Mouse (Mus musculus): ENCODE measurements around the gene Irx1. TPM values are rescaled to one million over a fixed set of nuclear protein-coding genes. Genes with fewer than 3 reads are reported as not detected.

Irx1 gene
- 0.06 and 0.08 TPM in 2 replicates for polyA plus RNA-seq (2012; rRNA removed)
- polyA plus RNA-seq (2014; fragmentation: Nextera tagmentation; extraction: Ambion mirVana) = not detected in 2 replicates

- Histone ChIP-seq H3K4me1 (replicated peaks; ENCODE audit: control insufficient read depth in 2 of 2, insufficient read depth in 2 of 2, low read length in 1 of 2) (no peaks in the 10 kb centered on the region), H3K36me3 (replicated peaks; ENCODE audit: control insufficient read depth, insufficient read depth, low read depth) (no peaks in the 10 kb centered on the region), H3K9me3 (ENCODE audit: control insufficient read depth, low read length) (no peaks in the 10 kb centered on the region), H3K4me2 (ENCODE audit: low read depth) (peak within 1 kb of the TSS; percentile 31), H3K9ac (replicated peaks) (no peak within 1 kb of the TSS), H3K27me3 (ENCODE audit: control insufficient read depth, insufficient read depth, low read length) (peaks cover 96% of the 10 kb centered on the region), H3K27ac (no peak within 1 kb of the TSS), H3K4me3 (ENCODE audit: insufficient read depth in 1 of 2, low read depth in 2 of 2, low read length in 2 of 2) (peak within 1 kb of the TSS in 1 of 2 experiments; percentile 25; a peak in 1 of 4 replicates)
- ATAC-seq (ENCODE audit: insufficient read depth) = no peak
- WGBS (ENCODE audit: insufficient replicate concordance) = under 1% methylated on average over 92 of the region's 100 CpGs
- DNase-seq (ENCODE audit: low read depth in 3 of 3, low spot score in 3 of 3) = no peak
- TF ChIP-seq CTCF (IDR thresholded peaks at IDR 0.05; ENCODE audit: low read depth) = no peak
- no peak for TF ChIP-seq EP300 (IDR thresholded peaks at IDR 0.05; ENCODE audit: low read depth)
Measured at GRCm38 (mm10) chr13:71963356-71964351, at the start of gene Irx1. Gene Irx1, minus strand, starts transcription at chr13:71963723.

- DNase-seq (ENCODE audit: low read depth in 3 of 3, low spot score in 3 of 3) = no peak
- no peaks in the 10 kb centered on the region for H3K4me1 ChIP-seq (replicated peaks; ENCODE audit: control insufficient read depth in 2 of 2, insufficient read depth in 2 of 2, low read length in 1 of 2)
- H3K9me3 ChIP-seq (ENCODE audit: control insufficient read depth, low read length) = no peaks in the 10 kb centered on the region
- TF ChIP-seq CTCF (IDR thresholded peaks at IDR 0.05; ENCODE audit: low read depth) = no peak
- TF ChIP-seq EP300 (IDR thresholded peaks at IDR 0.05; ENCODE audit: low read depth) = no peak
- no peak for ATAC-seq (ENCODE audit: insufficient read depth)
- no peaks in the 10 kb centered on the region for H3K36me3 ChIP-seq (replicated peaks; ENCODE audit: control insufficient read depth, insufficient read depth, low read depth)
- no peak overlapping the region for H3K4me3 ChIP-seq (ENCODE audit: insufficient read depth in 1 of 2, low read depth in 2 of 2, low read length in 2 of 2)
- no peak overlapping the region for H3K9ac ChIP-seq (replicated peaks)
- no peak overlapping the region for H3K4me2 ChIP-seq (ENCODE audit: low read depth)
- no peak overlapping the region for H3K27ac ChIP-seq
- H3K27me3 ChIP-seq (ENCODE audit: control insufficient read depth, insufficient read depth, low read length) = no peaks in the 10 kb centered on the region
- WGBS (ENCODE audit: insufficient replicate concordance) = 37% methylated on average over 5 of the region's 5 CpGs
Measured at GRCm38 (mm10) chr13:71979932-71980655, 16.6 kb upstream of the Irx1 start.

- 50% methylated on average over 3 of the region's 3 CpGs for WGBS (ENCODE audit: insufficient replicate concordance)
- Histone ChIP-seq H3K4me3 (ENCODE audit: insufficient read depth in 1 of 2, low read depth in 2 of 2, low read length in 2 of 2) (no peak overlapping the region), H3K27me3 (ENCODE audit: control insufficient read depth, insufficient read depth, low read length) (no peaks in the 10 kb centered on the region), H3K4me1 (replicated peaks; ENCODE audit: control insufficient read depth in 2 of 2, insufficient read depth in 2 of 2, low read length in 1 of 2) (no peaks in the 10 kb centered on the region), H3K36me3 (replicated peaks; ENCODE audit: control insufficient read depth, insufficient read depth, low read depth) (no peaks in the 10 kb centered on the region), H3K4me2 (ENCODE audit: low read depth) (no peak overlapping the region), H3K9ac (replicated peaks) (no peak overlapping the region), H3K27ac (no peak overlapping the region), H3K9me3 (ENCODE audit: control insufficient read depth, low read length) (no peaks in the 10 kb centered on the region)
- DNase-seq (ENCODE audit: low read depth in 3 of 3, low spot score in 3 of 3) (no peak), ATAC-seq (ENCODE audit: insufficient read depth) (no peak)
- no peak for TF ChIP-seq CTCF (IDR thresholded peaks at IDR 0.05; ENCODE audit: low read depth)
- no peak for TF ChIP-seq EP300 (IDR thresholded peaks at IDR 0.05; ENCODE audit: low read depth)
Measured at GRCm38 (mm10) chr13:71975753-71976152, 12.2 kb upstream of the Irx1 start.

DNA sequence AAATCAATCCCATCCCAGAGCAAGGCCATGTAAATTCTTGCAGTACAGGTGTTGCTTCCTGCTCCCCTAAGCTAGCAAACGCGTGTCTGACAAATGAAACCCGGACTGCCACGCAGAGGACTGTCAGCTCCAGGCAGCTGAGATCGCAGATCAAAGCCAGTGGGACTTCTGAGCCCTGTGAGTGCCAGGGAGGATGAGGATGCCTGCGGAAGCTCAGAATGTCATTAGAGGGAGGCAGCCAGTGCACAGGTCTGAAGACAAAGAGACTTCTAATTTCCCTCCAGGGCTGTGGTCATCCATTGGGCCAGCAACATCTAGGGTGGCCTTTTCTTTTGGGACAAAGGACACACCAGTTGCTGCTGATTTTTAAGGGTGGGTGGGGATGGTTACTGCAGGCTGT is 4.8 kb upstream of the Irx1 start:
- no peak overlapping the region for H3K27ac ChIP-seq
- ATAC-seq (ENCODE audit: insufficient read depth) (no peak), DNase-seq (ENCODE audit: low read depth in 3 of 3, low spot score in 3 of 3) (no peak)
- no peak overlapping the region for H3K9ac ChIP-seq (replicated peaks)
- no peaks in the 10 kb centered on the region for H3K36me3 ChIP-seq (replicated peaks; ENCODE audit: control insufficient read depth, insufficient read depth, low read depth)
- no peaks in the 10 kb centered on the region for H3K4me1 ChIP-seq (replicated peaks; ENCODE audit: control insufficient read depth in 2 of 2, insufficient read depth in 2 of 2, low read length in 1 of 2)
- H3K4me2 ChIP-seq (ENCODE audit: low read depth) = no peak overlapping the region
- no peaks in the 10 kb centered on the region for H3K9me3 ChIP-seq (ENCODE audit: control insufficient read depth, low read length)
- TF ChIP-seq CTCF (IDR thresholded peaks at IDR 0.05; ENCODE audit: low read depth) = no peak
- TF ChIP-seq EP300 (IDR thresholded peaks at IDR 0.05; ENCODE audit: low read depth) = no peak
- peaks cover 50% of the 10 kb centered on the region for H3K27me3 ChIP-seq (ENCODE audit: control insufficient read depth, insufficient read depth, low read length)
- no peak overlapping the region for H3K4me3 ChIP-seq (ENCODE audit: insufficient read depth in 1 of 2, low read depth in 2 of 2, low read length in 2 of 2)
- under 1% methylated on average over 6 of the region's 6 CpGs for WGBS (ENCODE audit: insufficient replicate concordance)
